In genomic region chr10:95091086-95091485, GRCm38 (mm10) we compare ENCODE assay signal across 25 mouse cellular contexts.
DNase-seq lines count a peak whose midpoint lies in the region; ATAC-seq and TF ChIP-seq lines count a peak whose summit lies in the region.
"Had no signal": no experiment of that assay in that cellular context is flagged by ENCODE, and none has a peak within 500 bp of the region (broad histone marks: within the 10 kb centered on the region; RNA-seq: fewer than 3 reads in every experiment).

No protein-coding gene starts in this region.

- peaks cover 4% of the 10 kb centered on the region for H3K4me1 ChIP-seq in kidney, embryonic 16.5 days (ENCODE audit: insufficient read depth, low read length)
- peaks cover 4% of the 10 kb centered on the region; the same call in 1 of the 2 replicates for H3K4me1 ChIP-seq in lung, postnatal 0 days (ENCODE audit: insufficient read depth, low read depth, low read length)
- peaks cover 5% of the 10 kb centered on the region; the same call in 1 of the 2 replicates for H3K4me1 ChIP-seq in intestine, postnatal 0 days (replicated peaks; ENCODE audit: control insufficient read depth, insufficient read depth, low read length)
- H3K4me1 ChIP-seq: liver, embryonic 12.5 days had no signal

- no peak for ATAC-seq in kidney, embryonic 16.5 days (ENCODE audit: low FRiP score, low TSS enrichment)
- no peak for ATAC-seq in lung, postnatal 0 days
- ATAC-seq in intestine, postnatal 0 days = no peak
- ATAC-seq: CD4-positive, CD25-positive, alpha-beta regulatory T cell, adult 4 months; liver, embryonic 12.5 days had no signal

- 0 out of 2 replicates have a peak, but pooled peaks cover 4% of the 10 kb centered on the region for H3K27me3 ChIP-seq in kidney, embryonic 16.5 days (ENCODE audit: insufficient read depth, low read length)
- H3K27me3 ChIP-seq in lung, postnatal 0 days (replicated peaks; ENCODE audit: insufficient read depth, low read length) = no peaks in the 10 kb centered on the region
- no peaks in the 10 kb centered on the region for H3K27me3 ChIP-seq in intestine, postnatal 0 days (replicated peaks; ENCODE audit: control insufficient read depth, insufficient read depth, low read length)

- TF ChIP-seq EP300 in lung, postnatal 0 days (IDR thresholded peaks at IDR 0.05) = no peak

- no peak overlapping the region for H3K4me3 ChIP-seq in kidney, embryonic 16.5 days (ENCODE audit: low read length)
- H3K4me3 ChIP-seq in lung, postnatal 0 days (ENCODE audit: low read depth, low read length) = no peak overlapping the region
- H3K4me3 ChIP-seq in intestine, postnatal 0 days (ENCODE audit: low read depth, low read length) = no peak overlapping the region
- H3K4me3 ChIP-seq: embryonic facial prominence, embryonic 13.5 days; erythroblast, embryonic 14.5 days; forebrain, embryonic 12.5 days; heart, embryonic 12.5 days; hindbrain, embryonic 12.5 days; liver, embryonic 12.5 days; neural tube, embryonic 15.5 days had no signal

- no peak for TF ChIP-seq CTCF in lung, postnatal 0 days (IDR thresholded peaks at IDR 0.05)
- peak; percentile 24 for TF ChIP-seq CTCF in intestine, postnatal 0 days (IDR thresholded peaks at IDR 0.05; ENCODE audit: low read depth)

- 59% methylated on average over 6 of the region's 6 CpGs for WGBS in kidney, embryonic 16.5 days
- 51% methylated on average over 6 of the region's 6 CpGs for WGBS in lung, postnatal 0 days
- WGBS in intestine, postnatal 0 days = 44% methylated on average over 6 of the region's 6 CpGs

- H3K4me2 ChIP-seq in kidney, embryonic 16.5 days (replicated peaks; ENCODE audit: low read depth, low read length) = no peak overlapping the region
- H3K4me2 ChIP-seq in lung, postnatal 0 days (replicated peaks; ENCODE audit: low read depth, low read length) = no peak overlapping the region
- H3K4me2 ChIP-seq in intestine, postnatal 0 days (replicated peaks; ENCODE audit: low read depth) = no peak overlapping the region
- H3K4me2 ChIP-seq: embryonic facial prominence, embryonic 13.5 days; forebrain, embryonic 12.5 days; heart, embryonic 12.5 days; hindbrain, embryonic 12.5 days; liver, embryonic 12.5 days; neural tube, embryonic 15.5 days had no signal

- H3K27ac ChIP-seq in kidney, embryonic 16.5 days (ENCODE audit: low read length) = no peak overlapping the region
- no peak overlapping the region for H3K27ac ChIP-seq in lung, postnatal 0 days (ENCODE audit: low read length)
- H3K27ac ChIP-seq in intestine, postnatal 0 days (ENCODE audit: low read depth, low read length) = peak overlapping the region; percentile 35; the same call in 1 of the 2 replicates
- H3K27ac ChIP-seq: embryonic facial prominence, embryonic 13.5 days; forebrain, embryonic 12.5 days; hindbrain, embryonic 12.5 days; liver, embryonic 12.5 days; neural tube, embryonic 15.5 days had no signal

- no peaks in the 10 kb centered on the region for H3K9me3 ChIP-seq in kidney, embryonic 16.5 days (ENCODE audit: low read length)
- H3K9me3 ChIP-seq in lung, postnatal 0 days (ENCODE audit: low read length) = no peaks in the 10 kb centered on the region
- no peaks in the 10 kb centered on the region for H3K9me3 ChIP-seq in intestine, postnatal 0 days (ENCODE audit: control insufficient read depth)
- H3K9me3 ChIP-seq: embryonic facial prominence, embryonic 13.5 days; forebrain, embryonic 12.5 days; heart, embryonic 12.5 days; hindbrain, embryonic 12.5 days; liver, embryonic 12.5 days; neural tube, embryonic 15.5 days had no signal

- no peak overlapping the region for H3K9ac ChIP-seq in kidney, embryonic 16.5 days (replicated peaks; ENCODE audit: low read length)
- H3K9ac ChIP-seq in lung, postnatal 0 days (replicated peaks; ENCODE audit: low read depth) = no peak overlapping the region
- H3K9ac ChIP-seq in intestine, postnatal 0 days (ENCODE audit: low read depth, low read length) = no peak overlapping the region
- H3K9ac ChIP-seq: embryonic facial prominence, embryonic 13.5 days; forebrain, embryonic 12.5 days; heart, embryonic 12.5 days; hindbrain, embryonic 12.5 days; liver, embryonic 12.5 days; neural tube, embryonic 15.5 days had no signal

- DNase-seq in kidney, adult 9 months = peak; percentile 14
- peak; percentile 58 for DNase-seq in lung, postnatal 0 days (ENCODE audit: low spot score)
- DNase-seq in lung, postnatal 25 days (ENCODE audit: low spot score) = no peak
- DNase-seq in R1 (ENCODE audit: low read depth, low spot score) = peak; percentile 65
- DNase-seq in cerebellum, adult 9-10 months = no peak
- DNase-seq: cerebellum, adult 11-12 months; cerebellum, postnatal 14 days; gastrocnemius, postnatal 25 days; heart, adult 18-20 months; heart, postnatal 14 days; layer of hippocampus, postnatal 36 days; lung, adult 2 months; midbrain, embryonic 14.5 days; right cerebral cortex, adult 18-20 months; spleen, adult 18-20 months had no signal

- H3K36me3 ChIP-seq in kidney, embryonic 16.5 days (ENCODE audit: insufficient read depth, low read length) = no peaks in the 10 kb centered on the region
- no peaks in the 10 kb centered on the region for H3K36me3 ChIP-seq in lung, postnatal 0 days (ENCODE audit: insufficient read depth, low read length)
- no peaks in the 10 kb centered on the region for H3K36me3 ChIP-seq in intestine, postnatal 0 days (ENCODE audit: control insufficient read depth, insufficient read depth)
- H3K36me3 ChIP-seq: embryonic facial prominence, embryonic 13.5 days; forebrain, embryonic 12.5 days; heart, embryonic 12.5 days; hindbrain, embryonic 12.5 days; liver, embryonic 12.5 days; neural tube, embryonic 15.5 days had no signal

Comparison
In these comparisons a context has a peak if more than half of its experiments do, and no peak if none do; other contexts are left out.
1. DNase-seq: peak in kidney, adult 9 months (single experiment), lung, postnatal 0 days (single experiment) and R1 (single experiment); none in lung, postnatal 25 days (single experiment) and cerebellum, adult 9-10 months (single experiment).